Mouse (Mus musculus): ENCODE measurements around the gene Lemd2. TPM values are rescaled to one million over a fixed set of nuclear protein-coding genes. Genes with fewer than 3 reads are reported as not detected.

Lemd2 gene
- polyA plus RNA-seq, 1 experiment from 2014 or later: 4.9 TPM

GRCm38 (mm10) chr17:27212768-27213525, 8.7 kb upstream of the Lemd2 start:
- WGBS: 14% methylated on average over 11 of the region's 11 CpGs
- no peak overlapping the region for H3K27ac ChIP-seq (ENCODE audit: low read length)

GRCm38 (mm10) chr17:27212006-27212405, 7.7 kb upstream of the Lemd2 start:
- 44% methylated on average over 6 of the region's 6 CpGs for WGBS
- peaks cover 5% of the 10 kb centered on the region for H3K4me1 ChIP-seq (ENCODE audit: control insufficient read depth, insufficient read depth, low read length)
- no peak for ATAC-seq
- H3K4me2 ChIP-seq (ENCODE audit: low read depth, low read length): no peak overlapping the region
- 0 out of 2 replicates have a peak, but pooled peaks cover 5% of the 10 kb centered on the region for H3K9me3 ChIP-seq (ENCODE audit: control insufficient read depth, low read length)
- H3K27ac ChIP-seq (ENCODE audit: low read length): no peak overlapping the region
- no peaks in the 10 kb centered on the region for H3K27me3 ChIP-seq (replicated peaks; ENCODE audit: control insufficient read depth, insufficient read depth, low read length)
- H3K36me3 ChIP-seq (ENCODE audit: control insufficient read depth, insufficient read depth, low read length): no peaks in the 10 kb centered on the region
- no peak overlapping the region for H3K4me3 ChIP-seq (ENCODE audit: low read length)
- peak overlapping the region; percentile 24; the same call in 1 of the 2 replicates for H3K9ac ChIP-seq (ENCODE audit: low read depth, low read length)

More at GRCm38 (mm10) chr17:27212768-27213525, 8.7 kb upstream of the Lemd2 start:
- peak; percentile 68 for ATAC-seq
- Histone ChIP-seq H3K4me1 (ENCODE audit: control insufficient read depth, insufficient read depth, low read length) (no peaks in the 10 kb centered on the region), H3K4me2 (ENCODE audit: low read depth, low read length) (no peak overlapping the region), H3K27me3 (replicated peaks; ENCODE audit: control insufficient read depth, insufficient read depth, low read length) (no peaks in the 10 kb centered on the region), H3K9me3 (ENCODE audit: control insufficient read depth, low read length) (0 out of 2 replicates have a peak, but pooled peaks cover 5% of the 10 kb centered on the region), H3K36me3 (ENCODE audit: control insufficient read depth, insufficient read depth, low read length) (no peaks in the 10 kb centered on the region), H3K4me3 (ENCODE audit: low read length) (no peak overlapping the region), H3K9ac (ENCODE audit: low read depth, low read length) (0 out of 2 replicates have a peak overlapping the region, but pooled peaks have one; percentile 24)

GRCm38 (mm10) chr17:27207113-27207707, 2.9 kb upstream of the Lemd2 start:
- Histone ChIP-seq H3K4me2 (ENCODE audit: low read depth, low read length) (no peak overlapping the region), H3K27me3 (replicated peaks; ENCODE audit: control insufficient read depth, insufficient read depth, low read length) (no peaks in the 10 kb centered on the region), H3K4me3 (ENCODE audit: low read length) (no peak overlapping the region), H3K27ac (ENCODE audit: low read length) (peak overlapping the region; percentile 48; the same call in 1 of the 2 replicates), H3K36me3 (ENCODE audit: control insufficient read depth, insufficient read depth, low read length) (peaks cover 3% of the 10 kb centered on the region; the same call in 1 of the 2 replicates), H3K9me3 (ENCODE audit: control insufficient read depth, low read length) (0 out of 2 replicates have a peak, but pooled peaks cover 5% of the 10 kb centered on the region), H3K9ac (ENCODE audit: low read depth, low read length) (no peak overlapping the region), H3K4me1 (ENCODE audit: control insufficient read depth, insufficient read depth, low read length) (peaks cover 18% of the 10 kb centered on the region)
- ATAC-seq: peak; percentile 18; the same call in 1 of the 2 replicates
- 23% methylated on average over 11 of the region's 11 CpGs for WGBS

- H3K36me3 ChIP-seq (ENCODE audit: control insufficient read depth, insufficient read depth, low read length): peaks cover 8% of the 10 kb centered on the region; the same call in 1 of the 2 replicates
- peak overlapping the region; percentile 96 for H3K27ac ChIP-seq (ENCODE audit: low read length)
- no peaks in the 10 kb centered on the region for H3K27me3 ChIP-seq (replicated peaks; ENCODE audit: control insufficient read depth, insufficient read depth, low read length)
- H3K4me2 ChIP-seq (ENCODE audit: low read depth, low read length): peak overlapping the region; percentile 93
- peaks cover 31% of the 10 kb centered on the region for H3K4me1 ChIP-seq (ENCODE audit: control insufficient read depth, insufficient read depth, low read length)
- ATAC-seq: peak; percentile 58
- H3K4me3 ChIP-seq (ENCODE audit: low read length): peak overlapping the region; percentile 94
- no peaks in the 10 kb centered on the region for H3K9me3 ChIP-seq (ENCODE audit: control insufficient read depth, low read length)
- H3K9ac ChIP-seq (ENCODE audit: low read depth, low read length): peak overlapping the region; percentile 95
- under 1% methylated on average over 54 of the region's 74 CpGs for WGBS
Observed at GRCm38 (mm10) chr17:27203358-27204074, 753 bp downstream of the Lemd2 start.

GRCm38 (mm10) chr17:27202919-27203357, 1.3 kb downstream of the Lemd2 start:
- no peak for ATAC-seq
- Histone ChIP-seq H3K27ac (ENCODE audit: low read length) (no peak overlapping the region), H3K4me2 (ENCODE audit: low read depth, low read length) (peak overlapping the region; percentile 93), H3K4me3 (ENCODE audit: low read length) (peak overlapping the region; percentile 94), H3K4me1 (ENCODE audit: control insufficient read depth, insufficient read depth, low read length) (peaks cover 31% of the 10 kb centered on the region), H3K9me3 (ENCODE audit: control insufficient read depth, low read length) (no peaks in the 10 kb centered on the region), H3K36me3 (ENCODE audit: control insufficient read depth, insufficient read depth, low read length) (peaks cover 13% of the 10 kb centered on the region), H3K27me3 (replicated peaks; ENCODE audit: control insufficient read depth, insufficient read depth, low read length) (no peaks in the 10 kb centered on the region), H3K9ac (ENCODE audit: low read depth, low read length) (peak overlapping the region; percentile 95)
- WGBS: 43% methylated on average over 13 of the region's 14 CpGs

- no peaks in the 10 kb centered on the region for H3K27me3 ChIP-seq (replicated peaks; ENCODE audit: control insufficient read depth, insufficient read depth, low read length)
- WGBS: 91% methylated on average over 2 of the region's 2 CpGs
- no peak overlapping the region for H3K4me3 ChIP-seq (ENCODE audit: low read length)
- H3K9me3 ChIP-seq (ENCODE audit: control insufficient read depth, low read length): no peaks in the 10 kb centered on the region
- no peak overlapping the region for H3K27ac ChIP-seq (ENCODE audit: low read length)
- no peak for ATAC-seq
- peaks cover 26% of the 10 kb centered on the region for H3K4me1 ChIP-seq (ENCODE audit: control insufficient read depth, insufficient read depth, low read length)
- H3K36me3 ChIP-seq (ENCODE audit: control insufficient read depth, insufficient read depth, low read length): peaks cover 13% of the 10 kb centered on the region
- H3K9ac ChIP-seq (ENCODE audit: low read depth, low read length): no peak overlapping the region
- H3K4me2 ChIP-seq (ENCODE audit: low read depth, low read length): no peak overlapping the region
Observed at GRCm38 (mm10) chr17:27201981-27202380, 2.3 kb downstream of the Lemd2 start.

GRCm38 (mm10) chr17:27200801-27201200, 3.5 kb downstream of the Lemd2 start:
- no peak overlapping the region for H3K27ac ChIP-seq (ENCODE audit: low read length)
- no peaks in the 10 kb centered on the region for H3K9me3 ChIP-seq (ENCODE audit: control insufficient read depth, low read length)
- peaks cover 25% of the 10 kb centered on the region for H3K4me1 ChIP-seq (ENCODE audit: control insufficient read depth, insufficient read depth, low read length)
- H3K4me3 ChIP-seq (ENCODE audit: low read length): no peak overlapping the region
- 31% methylated on average over 11 of the region's 11 CpGs for WGBS
- ATAC-seq: no peak
- no peak overlapping the region for H3K9ac ChIP-seq (ENCODE audit: low read depth, low read length)
- no peak overlapping the region for H3K4me2 ChIP-seq (ENCODE audit: low read depth, low read length)
- no peaks in the 10 kb centered on the region for H3K27me3 ChIP-seq (replicated peaks; ENCODE audit: control insufficient read depth, insufficient read depth, low read length)
- H3K36me3 ChIP-seq (ENCODE audit: control insufficient read depth, insufficient read depth, low read length): peaks cover 13% of the 10 kb centered on the region

GRCm38 (mm10) chr17:27199864-27200263, 4.4 kb downstream of the Lemd2 start:
- WGBS: 73% methylated on average over 7 of the region's 7 CpGs

GRCm38 (mm10) chr17:27199205-27199604, 5.1 kb downstream of the Lemd2 start:
- 95% methylated on average over 9 of the region's 9 CpGs for WGBS

More at GRCm38 (mm10) chr17:27199864-27200263, 4.4 kb downstream of the Lemd2 start:
- peaks cover 28% of the 10 kb centered on the region for H3K4me1 ChIP-seq (ENCODE audit: control insufficient read depth, insufficient read depth, low read length)
- H3K9ac ChIP-seq (ENCODE audit: low read depth, low read length): no peak overlapping the region
- no peaks in the 10 kb centered on the region for H3K27me3 ChIP-seq (replicated peaks; ENCODE audit: control insufficient read depth, insufficient read depth, low read length)
- no peak overlapping the region for H3K27ac ChIP-seq (ENCODE audit: low read length)
- peaks cover 13% of the 10 kb centered on the region for H3K36me3 ChIP-seq (ENCODE audit: control insufficient read depth, insufficient read depth, low read length)
- no peaks in the 10 kb centered on the region for H3K9me3 ChIP-seq (ENCODE audit: control insufficient read depth, low read length)
- no peak overlapping the region for H3K4me3 ChIP-seq (ENCODE audit: low read length)
- no peak for ATAC-seq
- H3K4me2 ChIP-seq (ENCODE audit: low read depth, low read length): no peak overlapping the region

More at GRCm38 (mm10) chr17:27199205-27199604, 5.1 kb downstream of the Lemd2 start:
- Histone ChIP-seq H3K27ac (ENCODE audit: low read length) (no peak overlapping the region), H3K9me3 (ENCODE audit: control insufficient read depth, low read length) (no peaks in the 10 kb centered on the region), H3K36me3 (ENCODE audit: control insufficient read depth, insufficient read depth, low read length) (peaks cover 13% of the 10 kb centered on the region), H3K27me3 (replicated peaks; ENCODE audit: control insufficient read depth, insufficient read depth, low read length) (no peaks in the 10 kb centered on the region), H3K4me3 (ENCODE audit: low read length) (no peak overlapping the region), H3K9ac (ENCODE audit: low read depth, low read length) (no peak overlapping the region), H3K4me1 (ENCODE audit: control insufficient read depth, insufficient read depth, low read length) (peaks cover 28% of the 10 kb centered on the region), H3K4me2 (ENCODE audit: low read depth, low read length) (no peak overlapping the region)
- ATAC-seq: no peak
